Mouse (Mus musculus): ENCODE measurements around the gene Mtr. TPM values are rescaled to one million over a fixed set of nuclear protein-coding genes. Genes with fewer than 3 reads are reported as not detected.

Gene Mtr
- polyA plus RNA-seq, 1 experiment from 2014 or later: 5.8 TPM

DNA sequence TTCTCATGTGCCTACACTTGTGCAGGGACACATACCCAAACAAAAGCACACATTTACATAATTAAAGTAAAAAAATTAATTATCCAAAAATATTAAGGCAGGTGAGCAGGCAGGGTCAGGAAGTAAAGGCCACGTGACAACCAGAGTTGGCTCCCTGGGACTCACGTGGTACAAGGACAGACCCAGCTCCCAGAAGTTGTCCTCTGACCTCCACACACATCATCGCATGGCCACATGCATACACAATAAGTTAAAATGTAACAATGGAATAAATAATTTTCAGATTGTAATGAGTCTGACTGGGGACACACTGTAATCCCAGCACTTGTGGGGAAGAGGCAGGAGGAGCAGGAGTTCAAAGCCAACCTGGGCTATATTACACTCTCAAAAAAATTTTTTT lies 10.1 kb upstream of the Mtr start:
- WGBS: 89% methylated on average over 3 of the region's 3 CpGs
- H3K27ac ChIP-seq: no peak overlapping the region
- H3K4me2 ChIP-seq: no peak overlapping the region
- H3K4me3 ChIP-seq: no peak overlapping the region
- H3K4me1 ChIP-seq: no peaks in the 10 kb centered on the region
- ATAC-seq: no peak
- H3K9me3 ChIP-seq (replicated peaks): no peaks in the 10 kb centered on the region
- no peak overlapping the region for H3K9ac ChIP-seq
- H3K36me3 ChIP-seq (ENCODE audit: poor library complexity, severe bottlenecking): no peaks in the 10 kb centered on the region
- no peaks in the 10 kb centered on the region for H3K27me3 ChIP-seq

DNA sequence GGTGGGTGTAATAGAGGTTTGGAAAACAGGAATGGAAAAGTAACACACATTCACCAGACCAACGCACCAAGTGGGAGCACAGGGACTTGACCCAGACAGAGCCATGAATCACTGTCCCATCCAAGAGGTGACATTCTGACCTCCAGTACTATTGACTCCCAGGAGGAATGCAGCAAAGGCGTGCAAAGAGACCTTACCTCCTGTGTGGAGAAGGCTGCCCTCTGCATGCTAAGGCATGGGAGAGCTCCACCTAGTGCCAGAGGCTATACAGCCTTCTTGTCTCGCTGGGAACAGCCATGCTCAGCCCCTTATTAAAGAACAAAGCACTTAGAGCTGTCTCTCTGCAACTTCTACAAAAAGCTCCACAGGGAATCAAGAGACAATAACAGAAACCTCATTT lies 9.2 kb upstream of the Mtr start:
- Histone ChIP-seq H3K4me2 (no peak overlapping the region), H3K27me3 (no peaks in the 10 kb centered on the region), H3K27ac (no peak overlapping the region), H3K4me1 (no peaks in the 10 kb centered on the region), H3K4me3 (no peak overlapping the region), H3K9ac (no peak overlapping the region), H3K9me3 (replicated peaks) (no peaks in the 10 kb centered on the region), H3K36me3 (ENCODE audit: poor library complexity, severe bottlenecking) (no peaks in the 10 kb centered on the region)
- 77% methylated on average over 3 of the region's 3 CpGs for WGBS
- no peak for ATAC-seq

DNA sequence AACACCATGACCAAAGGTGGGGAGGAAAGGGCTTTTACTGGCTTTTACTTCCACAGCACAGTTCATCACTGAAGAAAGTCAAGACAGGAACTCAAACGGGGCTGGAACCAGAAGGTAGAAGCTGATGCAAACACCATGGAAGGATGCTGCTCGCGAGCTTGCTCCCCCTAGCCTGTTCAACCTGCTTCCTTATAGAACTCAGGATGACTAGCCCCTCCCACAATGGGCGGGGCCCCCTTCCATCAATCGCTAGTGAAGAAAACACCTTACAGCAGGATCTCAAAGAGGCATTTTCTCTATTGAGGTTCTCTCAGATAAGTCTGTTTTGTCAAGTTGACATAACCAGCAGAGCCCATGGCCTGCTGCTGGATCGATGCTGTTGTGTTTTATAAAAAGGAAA lies 6.1 kb upstream of the Mtr start:
- Histone ChIP-seq H3K27me3 (no peaks in the 10 kb centered on the region), H3K4me1 (no peaks in the 10 kb centered on the region), H3K4me2 (no peak overlapping the region), H3K9ac (no peak overlapping the region), H3K27ac (no peak overlapping the region), H3K36me3 (ENCODE audit: poor library complexity, severe bottlenecking) (no peaks in the 10 kb centered on the region), H3K4me3 (no peak overlapping the region), H3K9me3 (replicated peaks) (peaks cover 3% of the 10 kb centered on the region; the same call in 1 of the 2 replicates)
- 76% methylated on average over 6 of the region's 6 CpGs for WGBS
- ATAC-seq: no peak

DNA sequence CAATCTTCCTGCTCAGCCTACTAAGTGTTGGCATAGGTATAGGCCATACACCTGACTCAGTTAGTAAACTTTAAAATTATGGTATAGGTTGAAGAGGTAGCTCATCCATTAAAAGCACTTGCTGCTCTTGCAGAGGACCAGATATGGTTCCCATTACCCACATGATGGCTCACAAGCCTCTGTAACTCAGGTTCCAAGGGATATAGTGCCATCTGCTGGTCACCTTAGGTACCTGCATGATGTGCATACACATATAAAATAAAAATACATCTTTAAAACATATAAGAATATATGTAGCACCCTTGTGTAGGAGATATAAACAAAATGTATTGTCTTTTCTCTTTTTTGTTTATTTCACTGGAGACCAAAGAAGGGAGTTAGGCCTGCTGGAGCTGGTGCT lies 3.6 kb upstream of the Mtr start:
- Histone ChIP-seq H3K4me2 (no peak overlapping the region), H3K9ac (no peak overlapping the region), H3K4me3 (no peak overlapping the region), H3K27ac (no peak overlapping the region), H3K9me3 (replicated peaks) (peaks cover 3% of the 10 kb centered on the region; the same call in 1 of the 2 replicates), H3K27me3 (no peaks in the 10 kb centered on the region), H3K4me1 (peaks cover 8% of the 10 kb centered on the region), H3K36me3 (ENCODE audit: poor library complexity, severe bottlenecking) (no peaks in the 10 kb centered on the region)
- no peak for ATAC-seq

DNA sequence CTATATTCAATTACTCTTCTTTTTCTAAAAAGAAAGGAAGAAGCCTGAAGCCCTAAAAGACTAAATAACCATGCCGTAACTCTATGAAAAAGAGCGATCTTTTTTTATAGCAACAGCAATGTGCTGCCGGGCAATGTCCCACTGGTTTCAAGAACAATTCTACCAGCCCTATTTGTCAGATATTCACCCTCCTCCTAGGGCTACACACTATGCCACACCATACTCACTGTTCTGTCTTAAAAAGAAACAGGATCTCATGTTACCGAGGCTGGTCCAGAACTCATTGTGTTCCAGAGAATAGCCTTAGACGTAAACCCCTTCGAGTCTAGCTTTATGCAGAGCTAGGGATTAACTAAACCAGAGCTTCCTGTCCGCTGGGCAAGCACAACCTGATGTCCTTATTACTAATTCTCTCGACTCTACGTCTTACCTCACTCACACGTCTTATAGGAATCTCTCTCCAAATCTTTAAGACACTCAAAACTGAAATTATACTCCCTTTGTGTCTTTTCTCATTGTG lies 982 bp downstream of the Mtr start:
- H3K9me3 ChIP-seq (replicated peaks): peaks cover 3% of the 10 kb centered on the region; the same call in 1 of the 2 replicates
- peaks cover under 1% of the 10 kb centered on the region; the same call in 1 of the 2 replicates for H3K36me3 ChIP-seq (ENCODE audit: poor library complexity, severe bottlenecking)
- H3K4me1 ChIP-seq: peaks cover 20% of the 10 kb centered on the region
- 4% methylated on average over 10 of the region's 10 CpGs for WGBS
- H3K27ac ChIP-seq: no peak overlapping the region; the same call in 1 of the 2 replicates
- no peak for ATAC-seq
- H3K4me2 ChIP-seq: peak overlapping the region; percentile 72
- no peaks in the 10 kb centered on the region for H3K27me3 ChIP-seq
- H3K9ac ChIP-seq: peak overlapping the region; percentile 83
- H3K4me3 ChIP-seq: peak overlapping the region; percentile 77

DNA sequence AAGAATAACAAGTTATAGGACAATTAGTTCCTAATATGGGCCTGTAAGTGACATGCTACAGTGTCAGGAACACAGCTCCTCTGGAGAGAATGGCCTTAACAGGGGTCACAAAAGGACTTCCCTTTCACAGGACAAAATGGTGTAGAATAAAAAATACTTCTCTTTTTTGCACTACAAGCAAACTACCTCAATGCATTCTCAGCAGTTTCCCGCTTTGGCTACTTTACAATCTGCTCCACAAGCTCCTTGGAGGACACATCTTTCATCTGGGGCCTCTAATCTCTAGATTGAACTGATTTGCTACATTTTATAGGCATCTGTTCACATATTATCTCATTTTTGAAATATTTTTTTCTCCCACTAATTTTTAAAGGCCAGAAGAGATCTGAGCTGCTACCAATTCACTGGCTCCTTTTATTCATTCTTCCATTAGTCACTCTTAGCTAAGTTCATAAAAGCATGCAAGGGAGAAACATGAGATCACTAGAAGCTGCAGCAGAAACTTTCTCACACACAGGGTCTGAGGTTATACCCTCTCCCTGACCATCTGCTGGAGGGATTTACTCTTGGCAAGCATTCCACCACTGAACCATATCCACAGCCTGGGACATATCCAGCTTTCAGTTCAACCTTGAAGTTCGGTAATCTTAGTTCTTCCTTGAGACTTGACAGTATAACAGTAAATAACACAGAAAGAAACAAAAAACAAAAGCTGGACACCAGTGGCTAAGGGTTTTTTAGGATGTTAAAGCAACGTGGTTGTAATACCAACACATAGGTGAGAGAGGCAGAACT lies 1.8 kb downstream of the Mtr start:
- H3K4me3 ChIP-seq: peak overlapping the region; percentile 77
- 72% methylated on average over 3 of the region's 3 CpGs for WGBS

DNA sequence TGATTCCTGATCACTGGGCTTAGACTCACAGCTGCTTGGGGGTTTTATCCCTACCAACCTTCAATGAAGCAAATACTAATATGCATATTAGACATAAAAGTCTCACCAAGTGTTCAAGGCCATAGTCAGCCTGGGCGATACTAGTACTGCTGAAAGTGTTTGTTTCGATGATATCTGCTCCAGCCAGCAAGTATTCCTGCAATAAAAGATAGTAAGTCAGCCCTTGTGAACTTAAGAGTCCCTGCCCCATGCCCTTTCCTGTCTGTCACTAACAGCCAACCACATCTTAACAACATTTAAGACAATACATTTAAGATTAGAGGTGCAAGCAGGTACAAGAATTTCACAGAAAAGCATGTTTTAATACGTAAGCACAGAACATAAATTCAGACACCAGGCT lies 7.4 kb downstream of the Mtr start:
- 96% methylated on average over 3 of the region's 3 CpGs for WGBS
- no peak overlapping the region for H3K27ac ChIP-seq
- no peak overlapping the region for H3K4me3 ChIP-seq
- no peak overlapping the region for H3K9ac ChIP-seq
- ATAC-seq: no peak
- 0 out of 2 replicates have a peak, but pooled peaks cover 2% of the 10 kb centered on the region for H3K4me1 ChIP-seq
- H3K4me2 ChIP-seq: no peak overlapping the region
- no peaks in the 10 kb centered on the region for H3K27me3 ChIP-seq
- H3K36me3 ChIP-seq (ENCODE audit: poor library complexity, severe bottlenecking): peaks cover 47% of the 10 kb centered on the region
- no peaks in the 10 kb centered on the region for H3K9me3 ChIP-seq (replicated peaks)

More for the DNA sequence above, 1.8 kb downstream of the Mtr start:
- no peak for ATAC-seq
- H3K9ac ChIP-seq: peak overlapping the region; percentile 83
- peak overlapping the region; percentile 72 for H3K4me2 ChIP-seq
- 0 out of 2 replicates have a peak, but pooled peaks cover 3% of the 10 kb centered on the region for H3K9me3 ChIP-seq (replicated peaks)
- H3K36me3 ChIP-seq (ENCODE audit: poor library complexity, severe bottlenecking): peaks cover 6% of the 10 kb centered on the region; the same call in 1 of the 2 replicates
- H3K4me1 ChIP-seq: peaks cover 20% of the 10 kb centered on the region
- H3K27ac ChIP-seq: no peak overlapping the region
- H3K27me3 ChIP-seq: no peaks in the 10 kb centered on the region

DNA sequence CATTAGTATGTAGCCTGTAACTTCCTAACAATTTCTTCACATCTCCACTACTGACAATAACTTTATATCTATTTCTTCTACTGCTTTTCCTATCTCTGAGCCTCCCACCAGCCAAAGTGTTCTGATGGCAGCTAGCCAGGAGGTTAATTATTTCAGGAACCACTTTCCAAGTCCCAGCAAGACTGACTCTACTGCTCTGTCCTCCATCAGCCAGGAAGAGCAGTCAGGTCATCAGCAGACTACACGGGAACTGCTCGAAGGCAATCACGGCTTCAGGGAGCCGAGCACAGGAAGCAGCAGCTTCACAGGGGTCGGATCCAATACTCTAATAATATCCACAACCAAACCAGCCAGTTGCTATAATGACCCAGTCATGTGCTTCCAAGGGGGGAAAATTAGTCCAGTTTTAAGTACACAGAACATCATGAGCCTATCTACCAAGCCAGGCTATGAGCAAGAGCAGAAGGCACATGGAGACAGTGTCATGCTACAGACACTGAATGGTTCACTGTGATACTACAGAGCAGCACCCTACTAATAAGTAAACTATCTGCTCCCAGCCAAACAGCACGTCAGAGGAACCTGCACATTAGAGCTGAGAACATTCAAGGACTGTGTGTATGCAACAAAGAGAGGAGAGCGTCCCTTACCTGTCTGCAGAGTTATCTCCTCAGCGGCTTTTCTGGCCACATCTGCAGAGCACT lies 8.6 kb downstream of the Mtr start:
- no peaks in the 10 kb centered on the region for H3K27me3 ChIP-seq
- H3K4me3 ChIP-seq: no peak overlapping the region
- no peaks in the 10 kb centered on the region for H3K9me3 ChIP-seq (replicated peaks)
- 93% methylated on average over 8 of the region's 8 CpGs for WGBS
- H3K4me2 ChIP-seq: no peak overlapping the region
- H3K9ac ChIP-seq: no peak overlapping the region
- H3K27ac ChIP-seq: no peak overlapping the region
- peaks cover 50% of the 10 kb centered on the region for H3K36me3 ChIP-seq (ENCODE audit: poor library complexity, severe bottlenecking)
- no peak for ATAC-seq
- H3K4me1 ChIP-seq: no peaks in the 10 kb centered on the region

DNA sequence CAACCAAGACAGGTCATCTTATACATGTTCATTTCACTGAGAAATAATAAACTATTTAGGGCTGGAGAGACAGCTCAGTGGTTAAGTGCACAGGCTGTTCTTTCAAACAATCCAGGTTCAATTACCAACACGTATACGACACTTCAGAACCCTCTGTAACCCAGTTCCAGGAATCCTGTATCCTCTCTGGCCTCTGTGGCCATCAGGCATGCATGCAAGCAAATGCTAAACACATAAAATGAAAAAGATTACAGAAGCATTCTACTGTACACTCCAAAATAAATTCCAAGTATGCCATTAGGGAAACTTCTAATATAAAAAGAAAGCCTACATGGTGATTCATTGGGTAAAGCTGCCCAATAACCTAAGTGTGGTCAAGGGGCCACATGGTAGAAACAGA lies 12.0 kb downstream of the Mtr start:
- 99% methylated on average over 2 of the region's 2 CpGs for WGBS
- Histone ChIP-seq H3K36me3 (ENCODE audit: poor library complexity, severe bottlenecking) (peaks cover 76% of the 10 kb centered on the region), H3K27me3 (no peaks in the 10 kb centered on the region), H3K27ac (no peak overlapping the region), H3K9ac (no peak overlapping the region), H3K4me1 (no peaks in the 10 kb centered on the region), H3K4me2 (no peak overlapping the region), H3K4me3 (no peak overlapping the region), H3K9me3 (replicated peaks) (no peaks in the 10 kb centered on the region)
- no peak for ATAC-seq

DNA sequence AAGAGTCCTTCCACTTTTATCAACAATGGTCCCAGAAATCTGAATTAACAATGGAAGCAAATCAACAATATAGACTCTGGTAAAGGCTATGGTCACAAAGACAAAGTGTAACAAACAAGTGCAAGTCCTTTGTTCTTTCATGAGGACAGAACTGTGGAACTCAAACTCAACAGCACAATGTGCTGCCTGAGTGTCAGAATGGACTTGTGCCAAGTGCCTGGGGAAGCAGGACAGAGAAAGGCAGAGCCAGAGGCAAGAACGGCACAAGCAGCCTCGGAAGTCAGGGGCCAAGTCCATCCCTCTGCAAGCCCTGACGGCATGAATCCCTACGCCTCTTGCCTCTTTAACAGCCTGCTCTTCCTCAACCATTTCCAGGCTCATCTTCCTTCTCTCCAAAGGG lies 13.9 kb downstream of the Mtr start:
- ATAC-seq: no peak
- Histone ChIP-seq H3K4me2 (no peak overlapping the region), H3K4me1 (no peaks in the 10 kb centered on the region), H3K36me3 (ENCODE audit: poor library complexity, severe bottlenecking) (peaks cover 66% of the 10 kb centered on the region), H3K9ac (no peak overlapping the region), H3K4me3 (no peak overlapping the region), H3K27me3 (no peaks in the 10 kb centered on the region), H3K9me3 (replicated peaks) (no peaks in the 10 kb centered on the region), H3K27ac (no peak overlapping the region)
- 88% methylated on average over 4 of the region's 4 CpGs for WGBS

DNA sequence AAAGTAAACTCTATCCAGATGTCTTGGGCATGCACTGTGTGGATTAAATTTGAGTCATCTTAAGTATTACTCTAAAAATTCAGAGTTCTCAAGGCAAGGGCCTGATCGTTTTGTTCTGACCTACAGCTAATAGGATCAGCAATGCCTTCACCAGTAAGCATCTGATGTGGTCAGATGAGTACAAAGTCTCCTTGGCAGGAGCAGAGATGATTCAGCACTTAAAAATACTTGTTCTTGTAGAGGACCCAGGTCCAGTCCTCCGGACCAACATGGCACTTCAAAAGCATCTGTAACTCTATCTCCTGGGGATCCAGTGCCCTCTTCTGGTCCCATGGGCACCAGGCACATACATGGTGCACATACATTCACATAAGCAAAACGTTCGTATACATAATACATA lies 25.8 kb downstream of the Mtr start:
- Histone ChIP-seq H3K27me3 (no peaks in the 10 kb centered on the region), H3K4me1 (no peaks in the 10 kb centered on the region), H3K9ac (no peak overlapping the region), H3K27ac (no peak overlapping the region), H3K4me3 (no peak overlapping the region), H3K9me3 (replicated peaks) (no peaks in the 10 kb centered on the region), H3K36me3 (ENCODE audit: poor library complexity, severe bottlenecking) (peaks cover 77% of the 10 kb centered on the region), H3K4me2 (no peak overlapping the region)
- WGBS: 95% methylated on average over 4 of the region's 4 CpGs
- no peak for ATAC-seq

DNA sequence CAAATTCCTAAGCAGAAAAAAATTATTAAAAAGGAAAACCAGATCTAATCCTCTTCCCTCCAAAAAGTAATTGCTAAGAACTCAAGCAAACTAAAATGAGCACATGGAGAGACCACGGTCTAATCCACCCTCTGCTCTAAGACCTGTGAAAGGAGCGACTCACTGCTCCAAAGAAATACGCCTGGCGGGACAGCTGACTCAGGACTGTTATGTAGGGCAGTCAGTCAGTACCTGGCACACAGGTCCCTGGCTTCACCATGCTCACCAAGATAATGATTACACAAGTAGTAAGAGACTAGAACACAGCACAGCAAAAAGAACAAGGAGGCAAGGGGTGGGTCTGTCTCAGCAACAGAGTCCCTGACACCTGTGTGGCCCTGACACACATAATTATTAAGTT lies 29.7 kb downstream of the Mtr start:
- no peak overlapping the region for H3K4me3 ChIP-seq
- peaks cover 80% of the 10 kb centered on the region for H3K36me3 ChIP-seq (ENCODE audit: poor library complexity, severe bottlenecking)
- no peak overlapping the region for H3K27ac ChIP-seq
- H3K9ac ChIP-seq: no peak overlapping the region
- no peaks in the 10 kb centered on the region for H3K27me3 ChIP-seq
- no peak overlapping the region for H3K4me2 ChIP-seq
- H3K9me3 ChIP-seq (replicated peaks): no peaks in the 10 kb centered on the region
- H3K4me1 ChIP-seq: no peaks in the 10 kb centered on the region
- ATAC-seq: no peak
- WGBS: 88% methylated on average over 4 of the region's 4 CpGs

All from forebrain, embryonic 13.5 days (tissue).